Mouse (Mus musculus) kidney, embryonic 14.5 days (tissue): ENCODE results near the gene Ppp1r21. TPM values are rescaled to one million over a fixed set of nuclear protein-coding genes. Genes with fewer than 3 reads are reported as not detected.

Experiments used
- ATAC-seq: fragments of 200-750 bp; cut with Nextera tagmentation; 2 replicates; pipeline ENCODE4 v1.8.0; 2017; ENCODE audit warnings: moderate number of reproducible peaks, mild to moderate bottlenecking, moderate TSS enrichment, moderate library complexity; ENCODE audit not compliant: low FRiP score, low TSS enrichment
- H3K27ac ChIP-seq: fragments of 300-500 bp; sonication (generic); 2 replicates; pipeline ENCODE4 v1.5.1; 2014; ENCODE audit warnings: low read depth, mild to moderate bottlenecking, low read length, moderate library complexity, mixed read lengths
- H3K27me3 ChIP-seq: fragments of 300-500 bp; sonication (generic); 2 replicates; pipeline ENCODE4 v1.6.1; 2014; ENCODE audit warnings: mild to moderate bottlenecking, low read length; ENCODE audit not compliant: control insufficient read depth, insufficient read depth
- H3K36me3 ChIP-seq: fragments of 300-500 bp; sonication (generic); 2 replicates; pipeline ENCODE4 v1.6.1; 2014; ENCODE audit warnings: low read length, mixed read lengths; ENCODE audit not compliant: control insufficient read depth, insufficient read depth
- H3K4me1 ChIP-seq: fragments of 300-500 bp; sonication (generic); 2 replicates; pipeline ENCODE4 v1.6.1; 2014; ENCODE audit warnings: low read length, mixed read lengths; ENCODE audit not compliant: control insufficient read depth, insufficient read depth
- H3K4me2 ChIP-seq: fragments of 300-500 bp; sonication (generic); replicated peaks from 2 replicates; pipeline ENCODE4 v1.6.1; 2014; ENCODE audit warnings: low read depth, mild to moderate bottlenecking, low read length
- H3K4me3 ChIP-seq: fragments of 300-500 bp; sonication (generic); 2 replicates; pipeline ENCODE4 v1.5.1; 2014; ENCODE audit warnings: mild to moderate bottlenecking, low read length
- H3K9ac ChIP-seq: fragments of 300-500 bp; sonication (generic); 2 replicates; pipeline ENCODE4 v1.6.1; 2014; ENCODE audit warnings: low read depth, mild to moderate bottlenecking, low read length, moderate library complexity
- H3K9me3 ChIP-seq: fragments of 300-500 bp; sonication (generic); 2 replicates; pipeline ENCODE4 v1.6.1; 2016; ENCODE audit warnings: low read length; ENCODE audit not compliant: control insufficient read depth
- WGBS: fragments of 180-500 bp; shearing (Covaris S2); extraction: QIAGEN DNeasy Blood & Tissue Kit; methylation state at CpG from one replicate; pipeline ENCODE4 v1.1.7; 2014; 5-methylcytosine and 5-hydroxymethylcytosine counted together
- polyA plus RNA-seq: library from polyadenylated mRNA; unstranded; fragments of >200 nt; fragmentation: Nextera tagmentation; extraction: Ambion mirVana; gene quantifications from 2 replicates; pipeline ENCODE4 v1.2.1, GENCODE M21; 2014

Ppp1r21 gene
- polyA plus RNA-seq, result 19.5 and 30.3 TPM in 2 replicates

DNA sequence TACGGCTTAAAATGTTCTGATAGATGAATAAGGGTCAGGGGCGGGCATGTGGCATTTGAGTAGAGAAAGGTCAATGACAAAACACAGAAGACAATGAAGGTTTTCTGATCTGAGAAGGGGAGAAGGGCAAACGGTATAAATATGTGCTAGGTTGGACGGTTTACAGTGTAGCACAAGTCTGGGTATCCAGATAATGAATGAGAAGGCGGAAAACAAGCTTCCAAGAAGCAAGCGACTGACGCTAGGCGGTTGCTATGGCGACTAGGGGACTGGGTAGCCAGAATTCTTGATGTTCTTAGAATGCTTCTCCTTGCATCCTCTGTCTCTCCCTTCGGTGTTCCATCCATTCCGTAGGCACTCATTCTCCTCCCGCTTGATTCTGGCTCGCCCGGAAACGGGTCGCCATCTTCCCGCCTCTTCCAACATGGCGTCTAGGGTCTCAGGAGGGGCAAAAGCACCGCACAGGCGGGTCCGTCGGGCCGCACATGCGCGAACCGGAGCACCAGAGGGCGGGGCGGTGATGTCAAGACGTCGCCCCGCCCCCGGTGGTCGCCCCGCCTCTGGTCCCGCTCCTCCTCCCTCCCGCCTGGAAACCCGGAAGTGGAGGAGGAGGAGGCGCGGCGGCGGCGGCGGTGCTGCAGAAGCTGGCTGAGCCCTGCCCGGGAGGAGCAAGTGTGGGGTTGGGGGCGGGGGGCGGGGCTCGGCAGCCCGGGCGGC lies at the start of gene Ppp1r21:
Gene Ppp1r21 (plus strand): TSS at position 600 of the 717 bp plus-strand sequence.
- Histone ChIP-seq H3K27ac (peak within 1 kb of the TSS; percentile 51; the same call in 1 of the 2 replicates), H3K4me3 (peak within 1 kb of the TSS; percentile 60), H3K9me3 (no peaks in the 10 kb centered on the region), H3K36me3 (no peaks in the 10 kb centered on the region), H3K4me2 (peak within 1 kb of the TSS; percentile 75), H3K27me3 (no peaks in the 10 kb centered on the region), H3K4me1 (0 out of 2 replicates have a peak, but pooled peaks cover 7% of the 10 kb centered on the region), H3K9ac (peak within 1 kb of the TSS; percentile 78)
- WGBS, result 8% methylated on average over 43 of the region's 49 CpGs
- peak; percentile 97 for ATAC-seq

DNA sequence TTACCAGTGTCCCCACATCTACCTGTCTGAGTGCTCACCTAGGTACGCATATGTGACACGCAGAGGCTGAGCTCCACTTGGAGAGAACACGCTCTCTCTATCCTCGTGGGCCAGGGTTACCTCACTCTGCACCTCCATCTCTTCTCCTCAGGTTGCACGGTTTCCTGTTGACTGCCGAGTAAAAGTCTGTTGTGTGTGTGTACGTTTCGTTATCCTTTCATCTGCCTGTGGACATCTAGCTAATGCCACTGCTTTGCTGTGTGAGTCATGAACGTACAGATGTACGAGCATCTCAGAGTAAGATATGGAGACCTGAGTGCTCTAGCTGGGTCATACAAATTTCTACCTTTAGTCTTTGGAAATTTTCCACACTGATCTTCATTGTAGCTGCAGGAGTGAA lies 49.5 kb upstream of the Ppp1r21 start:
- H3K9ac ChIP-seq, result no peak overlapping the region
- no peak overlapping the region for H3K4me2 ChIP-seq
- no peak for ATAC-seq
- 88% methylated on average over 10 of the region's 10 CpGs for WGBS
- no peaks in the 10 kb centered on the region for H3K27me3 ChIP-seq
- no peaks in the 10 kb centered on the region for H3K9me3 ChIP-seq
- no peaks in the 10 kb centered on the region for H3K4me1 ChIP-seq
- no peak overlapping the region for H3K4me3 ChIP-seq
- no peak overlapping the region for H3K27ac ChIP-seq
- H3K36me3 ChIP-seq, result no peaks in the 10 kb centered on the region

DNA sequence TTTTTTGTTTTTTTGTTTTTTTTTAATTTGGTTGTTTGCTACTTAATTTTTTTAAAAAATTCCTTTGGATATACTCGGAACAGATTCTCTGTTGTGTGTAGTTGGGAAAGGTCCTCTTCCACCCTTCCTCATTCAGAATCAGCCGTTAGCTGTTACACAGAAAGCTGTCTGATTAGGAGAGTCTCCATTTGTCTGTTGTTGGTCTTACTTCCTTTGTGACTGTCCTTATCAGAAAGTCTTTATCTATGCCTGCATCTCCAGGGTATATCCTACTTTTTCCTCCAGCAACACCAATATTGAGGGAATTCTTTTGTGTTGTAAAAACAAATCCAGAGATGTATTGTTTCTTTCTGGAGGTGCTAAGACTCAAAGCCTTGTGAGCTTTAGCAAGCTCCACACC lies 48.9 kb upstream of the Ppp1r21 start:
- Histone ChIP-seq H3K36me3 (0 out of 2 replicates have a peak, but pooled peaks cover 3% of the 10 kb centered on the region), H3K4me3 (no peak overlapping the region), H3K4me2 (no peak overlapping the region), H3K27ac (no peak overlapping the region), H3K27me3 (no peaks in the 10 kb centered on the region), H3K9me3 (no peaks in the 10 kb centered on the region), H3K9ac (no peak overlapping the region), H3K4me1 (no peaks in the 10 kb centered on the region)
- ATAC-seq, result no peak
- WGBS, result 94% methylated on average over 2 of the region's 2 CpGs

DNA sequence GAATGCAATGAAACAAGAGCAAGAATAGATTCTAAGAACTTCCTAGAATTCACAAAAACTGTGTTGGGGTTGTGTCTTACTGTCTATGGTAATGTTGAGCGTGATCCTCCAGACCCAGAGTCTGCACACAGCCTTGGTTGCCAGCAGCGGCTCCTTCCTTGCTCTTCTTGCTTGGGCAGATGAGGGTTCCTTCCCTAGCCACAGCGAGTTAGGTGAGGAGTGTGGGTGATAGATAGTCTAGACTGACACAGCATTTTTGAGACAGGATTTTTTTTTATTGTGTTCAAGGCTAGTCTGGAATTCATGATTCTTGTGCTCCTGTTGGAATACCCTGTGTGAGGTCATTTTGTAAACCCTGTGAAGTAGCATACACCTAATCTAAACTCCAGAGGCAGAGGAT lies 48.3 kb upstream of the Ppp1r21 start:
- Histone ChIP-seq H3K4me2 (no peak overlapping the region), H3K4me3 (no peak overlapping the region), H3K9ac (no peak overlapping the region), H3K9me3 (no peaks in the 10 kb centered on the region), H3K4me1 (no peaks in the 10 kb centered on the region), H3K27ac (no peak overlapping the region), H3K36me3 (peaks cover 8% of the 10 kb centered on the region), H3K27me3 (no peaks in the 10 kb centered on the region)
- 94% methylated on average over 3 of the region's 3 CpGs for WGBS
- no peak for ATAC-seq

DNA sequence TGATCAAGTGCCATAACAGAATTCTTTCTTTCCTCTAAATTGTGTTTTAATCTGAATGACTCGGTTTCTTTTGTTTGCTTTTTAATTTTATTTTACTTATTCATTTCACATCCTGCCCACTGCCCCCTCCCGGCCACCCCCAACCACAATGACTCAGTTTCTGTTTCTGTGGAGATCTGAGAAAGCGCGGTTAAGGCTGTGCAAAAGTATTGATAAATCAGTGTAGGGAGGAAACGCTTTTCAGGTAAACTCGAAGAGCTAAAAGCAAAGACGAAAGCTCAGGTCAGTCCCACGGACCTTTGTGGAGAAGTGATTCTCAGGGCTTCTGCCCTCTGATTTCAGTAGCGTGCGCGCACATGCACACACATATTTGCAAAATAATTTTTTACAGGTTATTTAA lies 45.4 kb upstream of the Ppp1r21 start:
- Histone ChIP-seq H3K36me3 (peaks cover 15% of the 10 kb centered on the region), H3K4me1 (no peaks in the 10 kb centered on the region), H3K9ac (no peak overlapping the region), H3K4me2 (no peak overlapping the region), H3K4me3 (no peak overlapping the region), H3K27ac (no peak overlapping the region), H3K9me3 (no peaks in the 10 kb centered on the region), H3K27me3 (no peaks in the 10 kb centered on the region)
- WGBS, result 94% methylated on average over 11 of the region's 11 CpGs
- no peak for ATAC-seq

DNA sequence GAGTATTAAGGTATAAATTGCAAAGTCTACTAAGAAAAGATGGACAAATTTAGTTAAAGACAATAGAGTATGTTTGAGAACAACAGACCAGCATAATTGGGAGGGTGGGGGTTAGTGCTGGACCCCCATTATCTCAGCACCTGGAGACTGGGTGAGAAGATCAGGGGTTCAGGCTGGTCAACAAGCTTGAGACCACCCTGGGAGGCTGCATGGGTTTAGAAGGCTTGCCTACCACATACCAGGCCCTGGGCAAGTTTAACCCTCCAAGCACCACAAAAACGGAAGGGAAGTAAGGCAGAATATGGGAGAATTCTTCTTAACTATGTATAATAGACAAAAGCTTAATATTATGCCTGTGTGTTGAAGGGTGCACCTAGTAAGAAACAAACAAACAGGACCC lies 45.0 kb upstream of the Ppp1r21 start:
- no peak overlapping the region for H3K9ac ChIP-seq
- no peak for ATAC-seq

DNA sequence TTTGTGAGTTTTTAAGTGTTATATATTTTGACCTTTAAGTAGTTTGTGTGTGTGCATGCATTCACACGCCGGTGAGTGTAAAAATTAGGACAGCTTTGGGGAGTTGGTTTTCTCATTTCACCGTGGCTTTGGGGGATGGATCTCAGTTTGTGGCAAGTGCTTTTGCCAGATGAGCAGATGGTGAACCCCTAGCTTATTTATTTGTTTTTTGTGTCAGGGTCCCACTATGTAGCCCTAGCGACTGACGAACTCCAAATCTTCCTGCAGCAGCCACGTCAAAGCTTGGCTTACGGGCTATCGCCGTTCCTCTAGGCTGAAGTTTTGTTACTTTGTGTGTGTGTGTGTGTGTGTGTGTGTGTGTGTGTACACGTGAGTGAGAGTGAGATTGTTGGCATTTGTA lies 39.4 kb upstream of the Ppp1r21 start:
- Histone ChIP-seq H3K36me3 (peaks cover 27% of the 10 kb centered on the region), H3K9me3 (no peaks in the 10 kb centered on the region), H3K9ac (no peak overlapping the region), H3K27ac (no peak overlapping the region), H3K4me2 (no peak overlapping the region), H3K27me3 (no peaks in the 10 kb centered on the region), H3K4me3 (no peak overlapping the region), H3K4me1 (0 out of 2 replicates have a peak, but pooled peaks cover 3% of the 10 kb centered on the region)
- 94% methylated on average over 10 of the region's 10 CpGs for WGBS
- ATAC-seq, result no peak

More for the DNA sequence above, 45.0 kb upstream of the Ppp1r21 start:
- Histone ChIP-seq H3K36me3 (peaks cover 15% of the 10 kb centered on the region), H3K27ac (no peak overlapping the region), H3K4me3 (no peak overlapping the region), H3K27me3 (no peaks in the 10 kb centered on the region), H3K4me1 (no peaks in the 10 kb centered on the region), H3K4me2 (no peak overlapping the region), H3K9me3 (no peaks in the 10 kb centered on the region)
- 88% methylated on average over 1 of the region's 1 CpGs for WGBS

DNA sequence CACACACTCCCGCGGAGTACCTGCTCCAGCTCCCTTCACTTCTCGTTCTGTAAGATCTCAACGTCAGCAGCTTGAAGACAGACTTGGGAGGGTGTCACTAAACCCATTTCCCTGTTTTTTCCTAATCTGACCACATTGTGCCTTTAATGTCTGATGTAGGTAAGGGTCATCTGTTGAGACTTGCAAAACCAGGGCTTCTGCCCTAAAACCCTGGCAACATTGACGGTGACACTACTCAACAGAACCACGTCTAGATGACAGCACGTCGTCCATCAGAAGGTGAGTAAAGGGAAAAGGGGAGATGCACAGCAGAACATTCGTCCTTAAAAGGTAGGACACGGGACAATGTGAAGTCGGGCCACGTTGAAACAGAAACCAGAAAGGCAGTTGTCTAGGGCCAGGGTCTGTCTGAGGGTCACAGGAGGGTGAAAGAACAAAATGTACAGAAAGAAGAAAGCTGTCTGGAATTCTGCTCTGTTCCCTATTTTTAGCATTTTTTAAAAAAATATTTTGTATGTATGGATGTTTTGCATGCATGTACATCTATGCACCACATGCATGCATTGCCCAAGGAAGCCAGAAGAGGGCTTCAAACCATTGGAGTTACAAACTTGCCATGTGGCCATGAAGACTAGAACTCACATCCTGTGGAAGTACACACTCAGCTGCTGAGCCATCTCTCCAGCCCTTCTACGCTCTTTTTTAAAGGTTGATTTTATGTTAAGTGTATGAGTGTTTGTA lies 38.4 kb upstream of the Ppp1r21 start:
- peaks cover 20% of the 10 kb centered on the region for H3K36me3 ChIP-seq
- no peaks in the 10 kb centered on the region for H3K27me3 ChIP-seq
- no peak overlapping the region for H3K9ac ChIP-seq
- 97% methylated on average over 13 of the region's 13 CpGs for WGBS
- no peak overlapping the region for H3K27ac ChIP-seq
- H3K9me3 ChIP-seq, result no peaks in the 10 kb centered on the region
- no peak overlapping the region for H3K4me3 ChIP-seq
- no peak for ATAC-seq
- H3K4me2 ChIP-seq, result no peak overlapping the region
- H3K4me1 ChIP-seq, result 0 out of 2 replicates have a peak, but pooled peaks cover 3% of the 10 kb centered on the region

DNA sequence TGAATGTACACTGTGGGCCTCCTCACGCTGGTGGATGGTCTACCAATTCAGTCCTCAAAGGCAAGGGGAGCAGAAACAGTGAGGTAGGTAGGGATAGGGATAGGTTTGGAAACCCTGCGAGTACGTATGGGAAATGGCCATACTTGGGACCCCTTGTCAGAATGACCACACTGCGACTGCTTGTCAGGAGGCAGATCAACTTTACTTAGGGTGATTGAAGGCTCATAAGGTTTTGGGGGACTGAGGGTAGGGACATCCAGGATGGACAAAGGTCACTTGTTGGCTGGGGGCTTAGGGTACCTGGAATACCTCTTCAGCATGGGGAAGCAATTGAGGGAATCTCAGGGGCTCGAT lies 37.8 kb upstream of the Ppp1r21 start:
- WGBS, result 94% methylated on average over 5 of the region's 5 CpGs
- H3K9ac ChIP-seq, result no peak overlapping the region

More for the DNA sequence above, 37.8 kb upstream of the Ppp1r21 start:
- ATAC-seq, result no peak
- Histone ChIP-seq H3K27ac (no peak overlapping the region), H3K27me3 (no peaks in the 10 kb centered on the region), H3K36me3 (peaks cover 15% of the 10 kb centered on the region; the same call in 1 of the 2 replicates), H3K4me3 (no peak overlapping the region), H3K4me1 (0 out of 2 replicates have a peak, but pooled peaks cover 3% of the 10 kb centered on the region), H3K4me2 (no peak overlapping the region), H3K9me3 (no peaks in the 10 kb centered on the region)
